Mouse (Mus musculus) ES-Bruce4 (cell line): Measurements from ENCODE around the gene Dexi.

ENCODE experiments used
- EP300 ChIP-seq: IDR thresholded peaks from 2 replicates; pipeline ENCODE4 v1.6.1; 2011; ENCODE audit warnings: low read depth, low read length; ENCODE audit not compliant: insufficient read depth
- POLR2A ChIP-seq: IDR thresholded peaks from one replicate; pipeline ENCODE4 v1.8.1; 2011; ENCODE audit warnings: low read length; ENCODE audit not compliant: insufficient read depth

- TF ChIP-seq POLR2A (no peak), EP300 (no peak)
Observed at GRCm38 (mm10) chr16:10503058-10503457, 39.8 kb downstream of the Dexi start.
